Mouse (Mus musculus) ES-Bruce4 (cell line): ENCODE results near the gene Txndc5.

ENCODE experiments used
- CTCF ChIP-seq: IDR thresholded peaks from one replicate; pipeline ENCODE4 v1.8.1; 2011; ENCODE audit warnings: low read depth, low read length
- EP300 ChIP-seq: IDR thresholded peaks from 2 replicates; pipeline ENCODE4 v1.6.1; 2011; ENCODE audit warnings: low read depth, low read length; ENCODE audit not compliant: insufficient read depth

- TF ChIP-seq CTCF (no peak), EP300 (no peak)
Measured at GRCm38 (mm10) chr13:38470882-38471281, 57.7 kb downstream of the Txndc5 start.
